Mouse (Mus musculus) thymus, adult 18-20 months (tissue): ENCODE data around the gene Tial1.

Experiments
- DNase-seq, 2 experiments: peaks; one replicate each; pipeline ENCODE4 v3.0.0; 2022; ENCODE audit warnings: mixed read lengths in 2 of 2

The Tial1 gene

DNA sequence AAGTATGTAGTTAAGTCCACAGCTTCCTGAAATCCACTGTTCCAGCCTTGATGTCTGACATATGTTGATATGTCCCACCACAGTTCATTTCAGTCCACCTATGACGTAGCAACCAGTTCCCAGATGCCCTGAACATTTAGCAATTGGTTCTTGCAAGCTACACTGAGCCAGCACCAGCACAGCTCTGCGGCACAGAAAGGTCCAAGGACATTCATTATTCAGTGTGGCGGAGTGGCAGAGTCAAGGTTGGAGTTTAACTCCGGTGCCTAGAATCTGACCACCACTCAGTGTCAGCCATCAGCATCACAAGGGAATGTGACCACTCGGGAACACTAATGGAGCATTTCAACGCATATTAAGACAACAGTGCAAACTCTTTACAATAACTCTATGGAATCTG is 44.9 kb downstream of the Tial1 start:
- no peak for DNase-seq

DNA sequence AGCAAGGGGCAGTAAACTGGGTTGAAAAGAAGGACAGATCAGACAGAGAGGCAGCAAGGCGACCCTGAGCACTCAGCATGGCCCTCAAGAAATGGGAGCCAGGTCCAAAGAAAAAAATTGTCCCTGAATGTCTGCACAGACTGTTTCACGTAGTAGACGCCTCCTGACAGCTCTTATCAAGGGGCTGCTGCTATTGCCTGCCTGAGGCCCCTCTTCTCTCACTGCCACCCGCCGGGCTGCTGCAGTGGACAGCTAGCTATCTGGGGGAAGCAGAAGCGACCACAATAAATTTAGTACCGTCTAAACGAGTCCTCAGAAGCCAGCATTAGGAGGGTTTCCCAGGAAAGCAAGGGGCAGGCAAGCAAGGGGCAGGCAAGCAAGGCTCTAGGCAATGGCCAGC is 47.1 kb downstream of the Tial1 start:
- DNase-seq = no peak

DNA sequence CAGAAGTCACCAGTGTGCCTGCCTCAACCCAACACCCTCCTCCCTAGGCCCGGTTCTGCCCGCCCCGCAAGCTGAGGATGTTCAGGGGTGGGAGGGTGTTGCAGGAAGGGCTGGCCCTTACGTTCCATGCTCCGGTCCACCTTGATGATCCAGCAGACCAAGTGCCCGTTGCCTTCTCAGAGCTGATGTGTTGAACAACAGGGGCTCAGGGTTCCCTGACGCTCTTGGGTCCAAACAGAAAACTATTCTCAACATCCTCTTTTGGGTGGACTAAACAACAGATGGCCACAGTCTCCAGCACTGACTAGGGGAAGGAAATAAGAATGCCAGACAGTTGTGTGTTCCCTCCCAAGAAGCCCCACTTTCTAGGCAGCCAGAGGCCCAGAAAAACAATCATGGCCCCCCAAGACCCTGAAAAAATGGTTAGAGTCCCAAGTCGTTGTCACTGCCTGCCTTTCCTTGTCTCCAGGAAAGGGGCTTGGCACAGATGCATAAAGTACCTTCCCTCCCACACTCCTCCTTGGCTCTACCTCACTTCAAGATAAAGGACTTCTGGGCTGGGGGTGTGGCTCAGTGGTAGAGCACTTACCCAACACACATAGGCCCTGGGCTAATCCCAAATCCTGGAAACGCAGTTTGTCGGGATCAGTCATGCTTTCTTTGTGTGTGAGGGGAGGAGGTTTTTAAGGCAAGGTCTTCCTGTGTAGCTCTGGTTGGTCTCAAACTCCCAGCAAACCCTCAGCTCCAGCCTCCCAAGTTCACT is 49.3 kb downstream of the Tial1 start:
- DNase-seq = no peak

DNA sequence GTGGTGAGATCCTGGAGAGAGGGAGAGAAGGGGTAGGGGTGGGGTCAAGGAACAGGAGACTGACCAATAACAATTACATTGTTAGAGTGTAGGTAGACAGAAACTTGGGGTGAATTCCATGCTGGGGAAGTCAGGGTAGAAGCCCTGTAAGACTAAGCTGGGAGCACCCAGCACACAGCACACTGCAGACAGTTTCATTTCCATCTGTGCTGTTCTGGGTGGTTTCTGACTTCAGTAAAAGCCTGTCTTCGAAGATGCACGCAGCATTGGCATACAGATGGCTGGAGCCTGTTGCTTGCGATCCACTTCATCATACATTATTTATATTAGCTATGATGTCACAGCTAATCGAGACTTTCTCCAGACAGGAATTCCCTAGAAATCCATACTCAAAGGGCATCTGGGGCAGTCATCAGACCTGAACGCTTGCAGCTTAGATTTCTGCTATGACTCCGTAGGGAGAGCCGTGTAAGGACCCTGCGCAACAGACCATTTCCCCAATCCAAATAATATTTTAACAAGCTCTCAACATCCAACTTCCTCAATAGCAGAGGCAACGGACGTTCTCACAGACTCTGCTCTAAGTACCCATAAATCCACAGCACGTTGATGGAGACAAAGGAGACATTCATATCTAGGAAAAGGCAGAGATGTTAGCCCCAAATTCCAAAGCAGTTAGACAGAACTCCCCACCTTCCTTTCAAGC is 50.7 kb downstream of the Tial1 start:
- DNase-seq = no peak

DNA sequence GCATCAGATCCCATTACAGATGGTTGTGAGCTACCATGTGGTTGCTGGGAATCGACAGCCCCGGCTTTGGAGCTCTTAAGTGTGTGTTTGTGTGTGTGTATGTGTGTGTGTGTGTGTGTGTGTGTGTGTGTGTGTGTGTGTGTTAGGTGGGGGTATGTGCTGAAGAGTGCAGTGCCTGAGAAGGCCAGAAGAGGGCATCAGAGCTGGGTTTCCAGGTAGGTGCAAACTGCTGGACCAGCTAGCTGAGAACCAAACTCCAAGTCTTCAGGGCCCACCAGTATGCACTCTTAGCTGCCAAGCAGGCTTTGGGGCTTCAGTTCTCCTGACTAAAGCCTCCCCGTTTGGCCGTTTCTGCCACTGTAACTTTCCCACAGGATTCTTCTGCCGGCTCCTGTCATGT is 53.3 kb downstream of the Tial1 start:
- DNase-seq = no peak

DNA sequence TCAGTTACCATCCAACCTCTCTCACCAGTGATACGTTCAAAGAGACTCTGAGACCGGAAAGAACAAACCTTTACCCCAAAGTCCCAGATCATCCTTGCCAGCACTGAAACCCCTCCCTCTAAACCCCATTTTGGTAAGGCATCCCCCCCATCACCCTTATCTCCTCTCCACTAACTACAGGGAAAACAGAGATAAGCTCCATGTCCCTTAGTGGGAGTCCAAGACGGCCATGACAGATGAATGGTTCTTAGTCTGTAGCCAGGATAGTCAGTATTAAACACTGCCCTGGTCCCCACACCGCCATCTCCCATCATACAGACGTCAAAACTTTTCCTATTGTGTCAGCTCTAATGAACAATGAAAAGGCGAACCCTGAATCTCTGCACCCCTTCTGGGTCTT is 57.5 kb downstream of the Tial1 start:
- no peak for DNase-seq

DNA sequence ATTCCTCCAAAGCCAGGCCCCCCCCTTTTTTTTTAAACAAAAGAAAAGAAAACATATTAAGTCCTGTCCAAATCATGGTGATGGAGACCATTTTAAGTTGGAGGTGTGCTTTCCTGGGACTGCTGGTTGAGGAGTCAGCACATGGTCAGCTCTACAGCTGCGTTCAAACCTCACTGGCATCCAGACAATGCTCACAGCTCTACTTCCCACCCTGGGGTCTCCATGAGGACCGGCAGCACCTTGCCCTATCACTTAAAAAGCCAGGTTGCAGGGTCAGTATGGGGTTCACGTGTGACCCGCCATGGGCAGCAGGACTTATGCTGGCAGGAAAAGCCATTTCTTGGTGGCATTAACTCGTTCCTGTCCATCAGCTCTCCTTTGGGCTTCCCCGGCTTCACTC is 57.9 kb downstream of the Tial1 start:
- DNase-seq = no peak

DNA sequence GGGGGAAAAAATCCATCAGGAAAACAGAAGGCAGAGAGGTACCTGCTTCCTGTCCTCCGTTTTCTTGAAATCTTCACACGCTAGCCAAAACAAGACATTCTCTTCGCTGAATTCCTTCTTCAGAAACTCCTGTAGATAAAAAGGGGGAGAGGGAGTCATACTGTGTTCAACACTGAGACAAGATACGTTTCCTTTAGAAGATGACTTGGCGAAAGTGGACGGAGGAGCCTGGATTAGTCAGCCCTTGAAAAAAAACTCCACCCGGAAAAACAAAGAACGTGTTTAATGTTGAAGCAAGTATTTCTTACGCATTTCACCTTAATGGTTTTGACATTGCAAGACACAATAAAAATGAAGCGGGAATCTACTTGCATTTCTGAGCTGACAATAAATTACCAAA is 58.4 kb downstream of the Tial1 start:
- DNase-seq = no peak

DNA sequence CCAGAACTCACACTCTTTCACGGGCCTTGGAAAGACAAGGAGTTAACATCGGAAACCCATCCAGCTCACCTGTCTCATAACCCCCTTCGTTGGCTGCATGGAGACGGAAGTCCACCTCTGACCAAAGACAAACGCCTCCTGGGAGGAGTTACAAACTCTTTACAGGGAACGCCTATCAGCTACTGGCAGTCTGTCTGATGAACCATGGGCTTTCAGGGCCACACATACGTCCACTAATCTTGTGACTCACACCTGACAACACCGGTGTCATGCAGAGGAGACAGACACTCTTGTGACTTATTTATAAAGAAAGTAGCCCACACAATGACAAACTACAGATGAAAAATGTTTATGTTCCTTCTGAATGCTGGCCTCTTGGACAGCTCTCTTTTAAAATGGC is 58.9 kb downstream of the Tial1 start:
- no peak for DNase-seq

DNA sequence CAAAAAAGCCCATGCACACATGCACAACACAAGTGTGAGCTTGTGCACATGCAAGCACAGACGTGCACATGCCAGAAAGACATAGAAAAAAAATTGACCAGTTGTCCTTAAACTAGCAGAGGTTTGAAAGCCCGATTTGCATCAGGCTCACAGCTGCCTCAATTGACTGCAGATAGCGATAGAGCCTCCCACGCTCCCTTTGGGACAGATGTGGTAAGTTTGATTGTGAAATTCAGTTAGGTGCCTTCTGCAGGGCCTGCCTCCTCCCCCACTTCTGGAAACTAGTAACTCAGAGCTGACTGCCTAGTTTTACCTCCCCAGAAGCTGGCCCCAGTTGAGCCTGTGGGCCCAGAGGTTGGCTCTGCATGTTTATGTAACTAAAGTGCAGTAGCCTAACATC is 62.9 kb downstream of the Tial1 start:
- DNase-seq = peak in 1 of 2 experiments; percentile 62

DNA sequence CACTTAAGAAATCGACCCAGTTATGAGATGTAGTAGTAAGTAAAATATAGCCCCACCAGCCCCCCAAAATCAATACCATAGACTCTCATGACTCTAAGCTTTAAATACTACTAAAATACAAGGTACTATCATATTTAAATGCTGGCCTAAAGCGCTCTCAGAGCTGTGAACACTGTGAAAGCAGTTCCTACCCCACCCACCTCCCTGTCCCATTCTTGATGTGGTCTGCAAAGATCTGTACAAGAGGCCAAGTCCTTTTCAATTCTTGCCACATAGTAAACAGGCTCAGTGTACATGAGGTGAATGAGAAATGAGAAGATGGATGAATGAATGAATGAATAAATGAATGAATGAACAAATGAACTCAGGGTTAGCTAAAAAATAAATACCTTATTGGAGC is 64.5 kb downstream of the Tial1 start:
- no peak for DNase-seq

DNA sequence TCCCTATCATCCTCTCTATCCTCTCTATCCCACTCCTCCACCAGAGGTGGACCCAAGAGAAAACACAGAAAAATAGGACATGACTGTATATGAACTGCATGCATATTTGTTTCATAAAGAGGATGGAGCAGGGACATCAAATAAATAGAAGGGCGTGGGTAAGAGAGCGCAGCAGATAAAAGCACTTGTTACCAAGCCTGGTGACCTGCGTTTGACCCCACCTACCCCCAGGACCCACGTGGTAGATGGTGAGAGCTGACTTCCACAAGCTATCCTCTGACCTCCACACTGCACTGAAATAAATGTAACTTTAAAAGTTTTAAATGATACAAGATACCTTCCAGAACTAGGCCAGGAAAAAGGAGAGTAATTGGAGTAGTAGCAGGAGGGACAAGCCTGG is 67.8 kb downstream of the Tial1 start:
- no peak for DNase-seq

DNA sequence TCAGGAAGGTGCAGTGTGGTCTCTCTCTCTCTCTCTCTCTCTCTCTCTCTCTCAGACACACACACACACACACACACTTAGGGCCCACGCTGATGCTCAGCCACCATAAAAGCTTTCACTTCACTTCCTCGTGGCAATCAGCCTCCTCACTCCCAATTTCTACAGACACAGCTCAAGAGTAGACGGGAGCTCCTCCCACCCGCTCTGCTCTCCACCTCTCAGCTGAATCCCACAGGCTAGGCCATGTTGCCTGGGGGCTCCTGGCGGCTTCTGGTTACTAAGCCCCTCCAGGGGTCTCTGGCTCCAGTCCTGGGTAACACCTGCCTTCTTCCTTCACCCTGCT is 68.6 kb downstream of the Tial1 start:
- DNase-seq = peak in 1 of 2 experiments; percentile 63

DNA sequence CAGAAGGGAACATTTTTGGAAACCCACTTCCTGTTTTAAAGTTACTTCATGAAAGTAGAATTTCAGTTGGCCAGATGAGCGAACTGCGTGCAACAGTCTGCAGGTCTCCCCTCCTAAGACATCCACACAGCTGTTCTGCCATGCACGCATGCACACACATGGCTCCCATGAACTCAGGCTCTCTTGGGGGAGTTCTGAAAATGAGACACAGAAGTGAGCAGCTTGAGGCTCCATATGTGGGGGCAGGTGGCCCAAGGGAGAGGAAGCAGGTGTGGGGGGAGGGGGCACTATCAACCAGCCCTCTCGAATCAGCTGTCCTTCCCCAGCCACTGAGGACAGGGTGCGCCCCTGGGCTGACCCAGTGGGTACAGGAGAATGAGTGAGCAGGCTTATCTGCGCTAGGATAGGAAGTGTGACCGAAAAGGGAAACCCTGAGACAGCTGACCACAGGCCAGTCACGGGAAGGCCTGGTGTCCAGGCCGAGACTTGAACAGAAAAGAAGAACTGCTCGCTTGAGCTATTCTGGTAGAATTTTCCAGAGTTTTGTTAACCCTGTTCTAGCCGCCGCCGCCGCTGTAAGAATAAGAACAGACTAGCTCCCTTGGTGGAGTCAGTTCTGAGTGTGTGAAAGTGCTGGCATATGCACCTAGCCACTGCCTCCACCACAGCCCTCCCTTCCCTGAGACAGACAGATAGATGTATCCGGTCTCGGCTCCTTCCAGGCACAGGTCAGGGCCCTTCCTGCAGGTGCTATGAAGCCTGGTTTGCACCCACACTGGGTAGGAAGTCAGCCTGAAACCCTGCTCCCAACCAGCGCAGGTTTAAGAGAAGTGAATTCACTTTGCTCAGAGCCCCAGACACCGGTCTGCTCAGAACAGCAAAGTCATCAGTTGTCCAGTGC is 69.2 kb downstream of the Tial1 start:
- peak; percentile 81 to 90 for DNase-seq

DNA sequence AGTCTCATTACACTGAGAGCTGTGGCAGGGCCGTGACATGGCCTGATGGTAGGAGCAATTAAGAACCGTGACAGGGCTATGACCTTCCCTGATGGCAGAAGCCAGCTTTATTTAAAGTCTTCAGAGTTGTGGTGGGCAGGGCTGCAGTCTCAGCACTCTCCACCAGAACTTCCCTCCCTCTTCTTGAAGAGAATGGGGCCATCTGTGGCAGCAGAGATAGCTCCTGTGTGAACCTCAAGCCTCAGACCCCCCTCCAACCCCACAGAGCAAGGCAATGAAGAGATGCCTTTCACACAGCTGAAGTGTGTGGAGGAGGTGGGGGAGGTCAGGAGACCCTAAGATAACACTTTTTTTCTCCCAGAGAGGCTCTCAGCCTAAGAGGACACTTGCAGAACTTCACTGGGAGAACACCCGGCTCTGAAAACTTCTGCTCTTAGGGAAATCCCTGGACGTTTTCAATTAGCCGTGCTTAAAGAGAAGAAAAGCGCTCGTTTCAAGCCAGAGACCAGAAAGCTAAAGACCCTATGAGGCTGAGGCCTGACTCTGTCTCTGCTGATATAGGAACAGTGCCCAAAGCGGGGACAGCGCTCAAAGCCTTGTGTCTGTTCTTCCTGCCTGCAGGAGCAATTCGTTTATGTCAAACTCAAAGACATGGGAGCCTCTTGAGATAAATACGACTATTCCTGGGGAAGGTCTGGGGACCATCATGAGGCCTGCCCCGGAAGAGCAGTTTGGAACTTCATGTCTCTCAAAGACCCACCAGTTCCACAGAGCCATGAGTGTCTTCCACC is 70.1 kb downstream of the Tial1 start:
- no peak for DNase-seq
